Mouse (Mus musculus) erythroblast, embryonic 14.5 days (primary cell): ENCODE measurements around the gene Tulp2. TPM values are rescaled to one million over a fixed set of nuclear protein-coding genes. Genes with fewer than 3 reads are reported as not detected.
A peak's percentile ranks its signal among the peaks of the same experiment; 100 is the strongest.

ENCODE experiments used
- H3K27me3 ChIP-seq: 2 replicates; pipeline ENCODE4 v1.6.1; 2012; ENCODE audit warnings: inconsistent platforms; ENCODE audit not compliant: control insufficient read depth
- H3K36me3 ChIP-seq: 2 replicates; pipeline ENCODE4 v1.6.1; 2012; ENCODE audit warnings: mild to moderate bottlenecking, inconsistent platforms; ENCODE audit not compliant: control insufficient read depth
- H3K4me1 ChIP-seq: 2 replicates; pipeline ENCODE4 v1.6.1; 2012; ENCODE audit warnings: inconsistent platforms; ENCODE audit not compliant: control insufficient read depth
- H3K4me3 ChIP-seq: replicated peaks from 2 replicates; pipeline ENCODE3; 2012; ENCODE audit warnings: moderate library complexity, mild to moderate bottlenecking, inconsistent platforms
- H3K9me3 ChIP-seq: 2 replicates; pipeline ENCODE4 v1.6.1; 2012; ENCODE audit warnings: low read length, inconsistent platforms, mixed read lengths; ENCODE audit not compliant: control insufficient read depth
- GATA1 ChIP-seq: IDR thresholded peaks from 2 replicates; pipeline ENCODE4 v1.6.1; 2012; ENCODE audit warnings: low read length, inconsistent platforms, mixed read lengths
- TAL1 ChIP-seq: IDR thresholded peaks from 3 replicates; pipeline ENCODE4 v1.6.1; 2012; ENCODE audit warnings: low read length, inconsistent platforms, mixed read lengths
- polyA plus RNA-seq: library from polyadenylated mRNA; stranded (reverse); fragments of >175 nt; gene quantifications from 2 replicates; pipeline ENCODE4 v1.2.3, GENCODE M21; 2012

Gene Tulp2
- polyA plus RNA-seq, 1 experiment = 0.08 TPM

DNA sequence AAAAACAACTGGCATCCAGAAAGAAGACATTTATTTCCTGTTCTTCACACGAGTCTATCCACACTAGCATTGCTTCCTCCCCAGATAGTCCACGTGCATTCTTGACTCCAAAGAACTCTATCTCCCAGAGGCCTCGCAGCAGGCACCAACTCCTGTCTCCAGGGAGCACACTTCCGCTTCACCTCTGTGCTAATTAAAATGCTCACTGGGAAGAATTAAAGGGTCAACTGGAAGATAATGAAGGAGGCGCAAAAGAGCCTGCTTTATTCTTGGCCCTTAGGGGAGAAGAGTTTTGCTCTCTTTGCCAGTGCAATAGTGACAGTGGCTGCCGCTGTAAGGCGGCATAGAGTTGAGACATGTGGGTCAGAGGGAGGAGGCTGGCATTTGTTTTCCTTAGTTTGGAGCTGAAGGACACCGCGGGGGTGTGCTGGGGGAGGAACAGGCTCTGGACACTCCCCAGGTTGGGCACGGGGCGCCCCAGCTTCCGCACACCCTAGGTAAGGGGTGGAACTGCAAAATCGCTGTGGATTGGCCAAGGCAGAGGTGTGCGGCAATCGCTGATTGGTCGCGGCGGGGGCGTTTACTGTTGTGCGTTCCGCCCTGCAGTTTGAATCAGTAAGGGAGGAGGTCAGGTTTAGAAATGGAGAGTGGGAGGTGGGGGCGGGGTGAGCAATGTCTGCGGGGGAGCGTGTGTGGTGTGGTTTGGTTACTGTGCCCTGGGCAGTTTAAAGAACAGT is 86.3 kb downstream of the Tulp2 start:
- H3K27me3 ChIP-seq = no peaks in the 10 kb centered on the region
- H3K36me3 ChIP-seq = peaks cover 2% of the 10 kb centered on the region
- TF ChIP-seq TAL1 (no peak), GATA1 (no peak)
- no peaks in the 10 kb centered on the region for H3K9me3 ChIP-seq
- H3K4me3 ChIP-seq = peak overlapping the region; percentile 63
- peaks cover 66% of the 10 kb centered on the region for H3K4me1 ChIP-seq

DNA sequence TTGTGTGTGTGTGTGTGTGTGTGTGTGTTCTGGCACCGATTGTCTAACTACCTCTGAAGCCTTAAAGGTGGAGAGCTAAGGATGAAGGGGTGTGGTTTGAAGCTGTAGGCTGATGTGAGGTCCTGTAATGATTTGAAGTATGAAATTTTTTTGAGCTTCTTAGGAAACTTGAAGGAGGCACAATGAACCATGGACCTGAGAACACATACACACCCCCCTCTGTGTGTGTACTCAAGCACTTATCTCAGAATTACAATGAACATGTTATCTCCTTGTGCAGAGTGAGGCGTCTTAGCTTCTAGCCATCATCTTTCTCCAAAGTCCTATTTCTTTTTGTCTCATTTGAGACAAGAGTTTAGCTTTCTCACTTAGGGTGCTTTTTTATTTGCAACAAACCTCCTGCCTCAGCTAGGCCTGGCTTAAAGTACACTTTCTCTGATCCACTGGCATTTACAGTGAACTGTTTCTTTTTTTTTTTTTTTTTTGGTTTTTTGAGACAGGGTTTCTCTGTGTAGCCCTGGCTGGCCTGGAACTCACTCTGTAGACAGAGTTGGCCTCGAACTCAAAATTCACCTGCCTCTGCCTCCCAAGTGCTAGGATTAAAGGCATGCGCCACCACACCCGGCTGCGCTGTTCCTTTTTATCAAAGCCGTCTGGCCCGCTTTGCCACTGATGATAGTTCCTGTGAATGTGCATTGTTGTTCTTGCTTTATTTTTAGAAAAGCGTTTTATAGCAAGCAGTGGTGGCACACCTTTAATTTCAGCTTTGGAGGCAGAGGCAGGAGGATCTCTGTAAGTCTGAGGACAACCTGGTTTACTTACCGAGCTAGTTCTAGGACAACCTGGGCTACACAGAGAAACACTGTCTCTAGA is 87.2 kb downstream of the Tulp2 start:
- Histone ChIP-seq H3K4me1 (peaks cover 67% of the 10 kb centered on the region), H3K36me3 (peaks cover 8% of the 10 kb centered on the region), H3K4me3 (peak overlapping the region; percentile 63), H3K27me3 (no peaks in the 10 kb centered on the region), H3K9me3 (no peaks in the 10 kb centered on the region)
- no peak for TF ChIP-seq GATA1
- TF ChIP-seq TAL1 = no peak

DNA sequence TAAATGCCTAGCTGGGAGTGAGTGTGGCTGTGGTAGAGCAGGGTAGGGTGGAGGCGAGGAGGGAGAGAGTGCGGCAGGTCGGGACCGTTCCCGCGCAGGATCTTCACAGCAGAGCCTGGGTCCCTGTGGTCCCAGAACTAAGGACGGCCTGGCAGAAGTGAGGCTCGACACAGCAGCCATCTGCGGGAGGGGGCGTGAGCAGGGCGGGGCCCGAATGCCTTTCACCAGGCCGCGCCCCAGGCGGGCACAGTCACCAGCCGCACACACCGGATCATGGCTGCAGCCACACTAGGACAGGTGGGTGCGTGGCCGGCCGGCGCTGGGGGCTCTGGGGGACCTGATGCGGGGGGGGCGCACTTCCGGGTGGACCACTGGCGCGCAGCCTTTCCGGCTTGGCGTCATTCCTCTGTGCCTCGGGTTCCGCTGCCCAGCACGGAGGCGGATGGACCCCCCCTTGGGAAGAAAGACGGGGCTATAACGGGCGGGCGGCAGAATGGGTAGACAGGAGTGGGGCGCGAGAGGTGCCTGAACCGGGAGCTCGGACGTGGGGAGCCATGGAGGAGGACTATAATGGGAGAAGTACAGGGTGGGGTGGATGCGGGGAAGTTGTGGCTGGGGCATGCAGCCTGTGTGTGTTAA is 88.5 kb downstream of the Tulp2 start, which contains the start of gene Bcat2:
TSS of gene Bcat2 (plus strand) at position 51 of the 639 bp plus-strand sequence.
- H3K4me3 ChIP-seq = peak within 1 kb of the TSS; percentile 75
- no peak for TF ChIP-seq GATA1
- no peak for TF ChIP-seq TAL1
- H3K36me3 ChIP-seq = peaks cover 19% of the 10 kb centered on the region
- no peaks in the 10 kb centered on the region for H3K9me3 ChIP-seq
- H3K4me1 ChIP-seq = peaks cover 67% of the 10 kb centered on the region
- no peaks in the 10 kb centered on the region for H3K27me3 ChIP-seq

DNA sequence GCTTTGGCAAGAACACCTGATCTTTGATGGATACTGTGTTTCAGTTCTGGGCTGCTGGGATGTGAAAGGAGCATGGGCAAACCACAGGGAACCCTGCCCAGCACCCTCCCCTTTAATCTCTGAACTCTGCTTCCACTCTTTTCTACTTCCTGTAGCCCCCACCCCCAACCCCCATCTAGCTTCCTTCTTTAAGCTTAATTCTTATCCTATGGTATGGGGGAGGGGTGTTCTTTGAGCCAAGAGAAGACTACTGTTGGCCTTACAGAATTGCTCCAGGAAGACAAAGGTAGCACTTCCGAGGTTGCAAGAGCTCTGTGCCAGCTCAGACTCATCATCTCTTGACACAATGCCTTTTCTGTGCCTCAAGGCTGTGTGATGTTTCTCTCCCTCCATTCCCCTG is 90.3 kb downstream of the Tulp2 start:
- H3K36me3 ChIP-seq = peaks cover 33% of the 10 kb centered on the region
- TF ChIP-seq GATA1 (no peak), TAL1 (no peak)
- no peak overlapping the region for H3K4me3 ChIP-seq
- H3K4me1 ChIP-seq = peaks cover 61% of the 10 kb centered on the region
- H3K9me3 ChIP-seq = no peaks in the 10 kb centered on the region
- no peaks in the 10 kb centered on the region for H3K27me3 ChIP-seq

Other genes starting within 250 kb of the Tulp2 start
- 0.70 and 1.2 TPM in 2 replicates for gene Cd37, start 242.8 kb upstream of the Tulp2 start, polyA plus RNA-seq
- gene Slc6a16, start 240.8 kb upstream of the Tulp2 start, polyA plus RNA-seq = not detected in 2 replicates
- not detected in 2 replicates for gene Slc6a21, start 204.4 kb upstream of the Tulp2 start, polyA plus RNA-seq
- gene Trpm4, start 148.1 kb upstream of the Tulp2 start, polyA plus RNA-seq = 0.02 and 0.04 TPM in 2 replicates
- gene Hrc, start 146.6 kb upstream of the Tulp2 start, polyA plus RNA-seq = not detected in 2 replicates
- gene Ppfia3, start 114.9 kb upstream of the Tulp2 start, polyA plus RNA-seq = 0.13 and 0.33 TPM in 2 replicates
- gene Lin7b, start 111.3 kb upstream of the Tulp2 start, polyA plus RNA-seq = 0.18 TPM in 1 of 2 replicates, not detected in the other
- gene Snrnp70, start 86.1 kb upstream of the Tulp2 start, polyA plus RNA-seq = 68.0 and 79.6 TPM in 2 replicates
- not detected in 2 replicates for gene Kcna7, start 76.2 kb upstream of the Tulp2 start, polyA plus RNA-seq
- not detected in 2 replicates for gene Ntf5, start 68.2 kb upstream of the Tulp2 start, polyA plus RNA-seq
- gene Lhb, start 61.1 kb upstream of the Tulp2 start, polyA plus RNA-seq = not detected in 2 replicates
- 0.09 and 0.12 TPM in 2 replicates for gene Gys1, start 47.0 kb upstream of the Tulp2 start, polyA plus RNA-seq
- 15.2 and 15.3 TPM in 2 replicates for gene Ruvbl2, start 43.8 kb upstream of the Tulp2 start, polyA plus RNA-seq
- gene Ftl1, start 22.0 kb upstream of the Tulp2 start, polyA plus RNA-seq = 3,659 and 3,743 TPM in 2 replicates
- 24.4 and 25.7 TPM in 2 replicates for gene Bax, start 15.0 kb upstream of the Tulp2 start, polyA plus RNA-seq
- not detected in 2 replicates for gene Gm45808, start 4.9 kb downstream of the Tulp2 start, polyA plus RNA-seq
- gene Dhdh, start 6.9 kb downstream of the Tulp2 start, polyA plus RNA-seq = 0.01 and 0.02 TPM in 2 replicates
- 54.7 and 66.6 TPM in 2 replicates for gene Nucb1, start 28.5 kb downstream of the Tulp2 start, polyA plus RNA-seq
- gene Ppp1r15a, start 44.4 kb downstream of the Tulp2 start, polyA plus RNA-seq = 543 and 840 TPM in 2 replicates
- gene Plekha4, start 44.5 kb downstream of the Tulp2 start, polyA plus RNA-seq = 0.42 and 1.0 TPM in 2 replicates
- 0.31 and 0.50 TPM in 2 replicates for gene Hsd17b14, start 73.0 kb downstream of the Tulp2 start, polyA plus RNA-seq
- gene Bcat2, start 88.3 kb downstream of the Tulp2 start, polyA plus RNA-seq = 1.1 and 2.6 TPM in 2 replicates
- gene Fgf21, start 133.6 kb downstream of the Tulp2 start, polyA plus RNA-seq = not detected in 2 replicates
- not detected in 2 replicates for gene Fut1, start 135.4 kb downstream of the Tulp2 start, polyA plus RNA-seq
- gene Izumo1, start 139.9 kb downstream of the Tulp2 start, polyA plus RNA-seq = 0.05 TPM in 1 of 2 replicates, not detected in the other
- gene Rasip1, start 145.6 kb downstream of the Tulp2 start, polyA plus RNA-seq = 0.04 and 0.06 TPM in 2 replicates
- not detected in 2 replicates for gene Mamstr, start 158.1 kb downstream of the Tulp2 start, polyA plus RNA-seq
- gene Fut2, start 184.5 kb downstream of the Tulp2 start, polyA plus RNA-seq = 0.09 TPM in 1 of 2 replicates, not detected in the other
- gene Ntn5, start 202.1 kb downstream of the Tulp2 start, polyA plus RNA-seq = not detected in 2 replicates
- gene Sec1, start 212.5 kb downstream of the Tulp2 start, polyA plus RNA-seq = not detected in 2 replicates
- not detected in 2 replicates for gene Car11, start 218.0 kb downstream of the Tulp2 start, polyA plus RNA-seq
- 0.07 TPM in 2 replicates for gene Dbp, start 223.2 kb downstream of the Tulp2 start, polyA plus RNA-seq
- 1,232 and 1,322 TPM in 2 replicates for gene Rpl18, start 233.6 kb downstream of the Tulp2 start, polyA plus RNA-seq
- 5.1 and 5.7 TPM in 2 replicates for gene Sphk2, start 236.1 kb downstream of the Tulp2 start, polyA plus RNA-seq
- gene Fam83e, start 239.3 kb downstream of the Tulp2 start, polyA plus RNA-seq = 0.03 and 0.11 TPM in 2 replicates
- gene Spaca4, start 243.9 kb downstream of the Tulp2 start, polyA plus RNA-seq = not detected in 2 replicates